Mouse (Mus musculus): Measurements from ENCODE around the gene Sez6l2.

Gene Sez6l2

GRCm38 (mm10) chr7:127007313-127008024 is 57.1 kb downstream of the Sez6l2 start:
- DNase-seq (ENCODE audit: low read depth, low spot score) = no peak

- peak; percentile 87 for DNase-seq (ENCODE audit: low read depth, low spot score)
Measured at GRCm38 (mm10) chr7:127008239-127009019, 58.1 kb downstream of the Sez6l2 start.

GRCm38 (mm10) chr7:127009307-127010085 is 59.1 kb downstream of the Sez6l2 start:
- no peak for DNase-seq (ENCODE audit: low read depth, low spot score)

GRCm38 (mm10) chr7:127011051-127011450 is 60.7 kb downstream of the Sez6l2 start:
- DNase-seq (ENCODE audit: low read depth, low spot score) = no peak

- no peak for DNase-seq (ENCODE audit: low read depth, low spot score)
Measured at GRCm38 (mm10) chr7:127011717-127012116, 61.4 kb downstream of the Sez6l2 start.

GRCm38 (mm10) chr7:127012374-127012773 is 62.0 kb downstream of the Sez6l2 start:
- no peak for DNase-seq (ENCODE audit: low read depth, low spot score)

- no peak for DNase-seq (ENCODE audit: low read depth, low spot score)
Measured at GRCm38 (mm10) chr7:127012845-127013244, 62.5 kb downstream of the Sez6l2 start.

GRCm38 (mm10) chr7:127013385-127013784 is 63.0 kb downstream of the Sez6l2 start:
- no peak for DNase-seq (ENCODE audit: low read depth, low spot score)

GRCm38 (mm10) chr7:127014320-127014719 is 64.0 kb downstream of the Sez6l2 start, which contains the start of gene Mvp:
Mvp (minus strand) TSS chr7:127014621.
- DNase-seq (ENCODE audit: low read depth, low spot score) = no peak

GRCm38 (mm10) chr7:127014993-127015392 is 64.6 kb downstream of the Sez6l2 start:
- DNase-seq (ENCODE audit: low read depth, low spot score) = no peak

- no peak for DNase-seq (ENCODE audit: low read depth, low spot score)
Measured at GRCm38 (mm10) chr7:127016081-127016480, 65.7 kb downstream of the Sez6l2 start.

- DNase-seq (ENCODE audit: low read depth, low spot score) = no peak
Measured at GRCm38 (mm10) chr7:127016481-127016485, 65.9 kb downstream of the Sez6l2 start, which contains the start of gene Pagr1b. Pagr1b (minus strand) TSS chr7:127016484.

- DNase-seq (ENCODE audit: low read depth, low spot score) = no peak
Measured at GRCm38 (mm10) chr7:127016486-127016938, 66.1 kb downstream of the Sez6l2 start.

GRCm38 (mm10) chr7:127016971-127017949 is 66.9 kb downstream of the Sez6l2 start, which contains the start of gene Pagr1a:
Pagr1a (minus strand) TSS chr7:127017352.
- DNase-seq (ENCODE audit: low read depth, low spot score) = peak; percentile 99

- no peak for DNase-seq (ENCODE audit: low read depth, low spot score)
Measured at GRCm38 (mm10) chr7:127017950-127018345, 67.6 kb downstream of the Sez6l2 start.

GRCm38 (mm10) chr7:127018416-127019305 is 68.3 kb downstream of the Sez6l2 start:
- no peak for DNase-seq (ENCODE audit: low read depth, low spot score)

- no peak for DNase-seq (ENCODE audit: low read depth, low spot score)
Measured at GRCm38 (mm10) chr7:127019306-127019960, 69.1 kb downstream of the Sez6l2 start.

GRCm38 (mm10) chr7:127020031-127020430 is 69.7 kb downstream of the Sez6l2 start:
- DNase-seq (ENCODE audit: low read depth, low spot score) = no peak

All from telencephalon, adult 2 months (tissue).